Mouse (Mus musculus) thymus, adult 2 months (tissue): ENCODE results near the gene Smu1.

ENCODE experiments used
- CTCF ChIP-seq: fragments of 200-500 bp; IDR thresholded peaks from 2 replicates; pipeline ENCODE4 v1.5.1; 2012; ENCODE audit warnings: mild to moderate bottlenecking, control low read depth, low read length, moderate library complexity, borderline replicate concordance; ENCODE audit not compliant: control insufficient read depth, poor library complexity, insufficient read depth; ENCODE audit errors: extremely low read depth
- POLR2A ChIP-seq: fragments of 200-500 bp; IDR thresholded peaks from 2 replicates; pipeline ENCODE4 v1.6.1; 2012; ENCODE audit warnings: mild to moderate bottlenecking, low read length, control low read depth, moderate library complexity; ENCODE audit not compliant: control insufficient read depth, poor library complexity, insufficient read depth; ENCODE audit errors: extremely low read depth

DNA sequence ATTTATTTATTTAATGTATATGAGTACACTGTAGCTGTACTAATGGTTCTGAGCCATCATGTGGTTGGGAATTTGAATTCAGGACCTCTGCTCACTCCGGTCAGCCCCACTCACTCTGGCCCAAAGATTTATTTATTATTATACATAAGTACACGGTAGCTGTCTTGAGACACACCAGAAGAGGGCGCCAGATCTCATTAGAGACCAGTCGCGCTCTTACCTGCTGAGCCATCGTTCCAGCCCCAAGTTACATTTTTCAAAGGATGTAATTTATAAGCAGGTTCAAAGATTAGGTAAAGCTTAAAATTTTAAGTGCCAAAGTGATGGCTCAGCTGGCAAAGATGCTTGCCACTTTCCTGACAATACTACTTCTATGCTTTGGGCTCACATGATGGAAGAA lies 20.9 kb upstream of the Smu1 start:
- TF ChIP-seq CTCF (no peak), POLR2A (no peak)
